Mouse (Mus musculus) telencephalon, adult 2 months (tissue): ENCODE measurements at regions not wholly inside any gene's neighbourhood (a gene's known extent, or its start where the extent isn't known, plus 50 kb on each side); places are given as distances from the start of the nearest gene placed in this dataset.

ENCODE experiments used
- DNase-seq: peaks from one replicate; pipeline ENCODE4 v3.0.0-alpha.2; 2011; ENCODE audit warnings: low read depth, low spot score

- peak; percentile 11 for DNase-seq
Measured at GRCm38 (mm10) chr16:77852066-77852781, 250.3 kb upstream of the Gm11146 start.

- no peak for DNase-seq
Measured at GRCm38 (mm10) chr16:77851206-77852065, 249.5 kb upstream of the Gm11146 start.

- no peak for DNase-seq
Measured at GRCm38 (mm10) chr16:77835767-77836166, 233.9 kb upstream of the Gm11146 start.

GRCm38 (mm10) chr16:77827322-77828117 lies 225.6 kb upstream of the Gm11146 start:
- no peak for DNase-seq

- DNase-seq = no peak
Measured at GRCm38 (mm10) chr16:77799709-77800108, 197.8 kb upstream of the Gm11146 start.

- DNase-seq = no peak
Measured at GRCm38 (mm10) chr16:77796926-77797325, 195.0 kb upstream of the Gm11146 start.

- no peak for DNase-seq
Measured at GRCm38 (mm10) chr16:77789652-77790051, 187.8 kb upstream of the Gm11146 start.

GRCm38 (mm10) chr16:77789206-77789605 lies 187.3 kb upstream of the Gm11146 start:
- no peak for DNase-seq

- DNase-seq = no peak
Measured at GRCm38 (mm10) chr16:77788781-77789150, 186.9 kb upstream of the Gm11146 start.

- peak; percentile 39 for DNase-seq
Measured at GRCm38 (mm10) chr16:77788041-77788780, 186.3 kb upstream of the Gm11146 start.

- DNase-seq = no peak
Measured at GRCm38 (mm10) chr16:77787025-77787424, 185.1 kb upstream of the Gm11146 start.

GRCm38 (mm10) chr16:77779019-77779418 lies 177.1 kb upstream of the Gm11146 start:
- no peak for DNase-seq

GRCm38 (mm10) chr16:77772075-77772474 lies 170.2 kb upstream of the Gm11146 start:
- no peak for DNase-seq

- DNase-seq = no peak
Measured at GRCm38 (mm10) chr16:77760926-77761347, 159.0 kb upstream of the Gm11146 start.

- no peak for DNase-seq
Measured at GRCm38 (mm10) chr16:77760479-77760878, 158.6 kb upstream of the Gm11146 start.

GRCm38 (mm10) chr16:77759997-77760396 lies 158.1 kb upstream of the Gm11146 start:
- DNase-seq = peak; percentile 29

- DNase-seq = no peak
Measured at GRCm38 (mm10) chr16:77754882-77755281, 153.0 kb upstream of the Gm11146 start.

GRCm38 (mm10) chr16:77749474-77749873 lies 147.6 kb upstream of the Gm11146 start:
- no peak for DNase-seq

- DNase-seq = peak; percentile 49
Measured at GRCm38 (mm10) chr16:77743838-77744237, 141.9 kb upstream of the Gm11146 start.

GRCm38 (mm10) chr16:77738821-77739220 lies 136.9 kb upstream of the Gm11146 start:
- no peak for DNase-seq

GRCm38 (mm10) chr16:77719377-77719776 lies 117.5 kb upstream of the Gm11146 start:
- DNase-seq = no peak
